Mouse (Mus musculus) spleen, adult 2 months (tissue): ENCODE results near the gene Psmb10. TPM values are rescaled to one million over a fixed set of nuclear protein-coding genes. Genes with fewer than 3 reads are reported as not detected.

Source experiments
- DNase-seq, 2 experiments: peaks; one replicate each; pipeline versions ENCODE4 v3.0.0 to v3.0.0-alpha.2; 2012 to 2021; ENCODE audit warnings: low spot score in 2 of 2, low read depth in 1 of 2
- H3K27ac ChIP-seq: fragments of 200-500 bp; 2 replicates; pipeline ENCODE4 v1.5.1; 2012; ENCODE audit warnings: low read length, inconsistent platforms; ENCODE audit not compliant: insufficient read depth
- H3K27me3 ChIP-seq: fragments of 200-500 bp; 2 replicates; pipeline ENCODE4 v1.6.1; 2012; ENCODE audit warnings: mild to moderate bottlenecking, moderate library complexity, low read length, inconsistent platforms; ENCODE audit not compliant: control insufficient read depth, insufficient read depth
- H3K36me3 ChIP-seq: fragments of 200-500 bp; 2 replicates; pipeline ENCODE4 v1.6.1; 2012; ENCODE audit warnings: mild to moderate bottlenecking, low read length, inconsistent platforms; ENCODE audit not compliant: control insufficient read depth, insufficient read depth
- H3K4me1 ChIP-seq: fragments of 200-500 bp; 2 replicates; pipeline ENCODE4 v1.6.1; 2011; ENCODE audit warnings: inconsistent platforms; ENCODE audit not compliant: control insufficient read depth, insufficient read depth, insufficient read length
- H3K4me3 ChIP-seq: fragments of 200-500 bp; 2 replicates; pipeline ENCODE4 v1.5.1; 2011; ENCODE audit warnings: mild to moderate bottlenecking, inconsistent platforms; ENCODE audit not compliant: insufficient read depth, insufficient read length; ENCODE audit errors: extremely low read depth
- CTCF ChIP-seq: fragments of 200-500 bp; IDR thresholded peaks from 2 replicates; pipeline ENCODE4 v1.5.1; 2011; ENCODE audit warnings: mild to moderate bottlenecking, inconsistent platforms; ENCODE audit not compliant: insufficient read depth, insufficient read length, insufficient replicate concordance; ENCODE audit errors: extremely low read depth
- POLR2A ChIP-seq: fragments of 200-500 bp; IDR thresholded peaks from 2 replicates; pipeline ENCODE4 v1.6.1; 2011; ENCODE audit warnings: low read depth, low read length, inconsistent platforms
- WGBS: fragments of 180-500 bp; shearing (Covaris S2); methylation state at CpG from one replicate; pipeline ENCODE4 v1.1.7; 2018; 5-methylcytosine and 5-hydroxymethylcytosine counted together
- polyA plus RNA-seq: library from polyadenylated mRNA; depleted of rRNA; stranded (reverse); fragments of >200 nt; gene quantifications from 2 replicates; pipeline ENCODE4 v1.2.3, GENCODE M21; 2012

Gene Psmb10
- polyA plus RNA-seq, 1 experiment: 228 TPM

DNA sequence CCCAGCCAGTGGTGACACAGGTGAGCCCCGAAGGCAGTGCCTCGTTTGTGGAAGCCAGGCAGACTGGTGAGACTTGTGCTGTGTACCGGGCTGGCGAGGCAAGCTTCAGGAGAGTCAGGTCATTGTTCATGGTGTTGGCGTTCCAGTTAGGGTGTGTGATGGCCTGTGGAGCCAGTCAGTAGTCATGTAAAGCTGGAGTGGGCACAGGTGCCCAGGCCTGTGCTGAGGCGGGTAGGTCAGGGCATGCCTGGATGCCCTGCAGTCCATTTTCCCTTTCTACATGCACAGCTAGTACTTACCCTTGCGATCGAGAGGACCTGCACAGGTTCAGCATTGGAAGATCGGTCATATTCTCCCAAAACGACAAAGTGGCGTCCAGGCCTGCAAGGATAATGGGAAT lies 5.7 kb downstream of the Psmb10 start:
- peaks cover 15% of the 10 kb centered on the region for H3K36me3 ChIP-seq
- WGBS: 94% methylated on average over 11 of the region's 11 CpGs
- H3K4me1 ChIP-seq: peaks cover 3% of the 10 kb centered on the region; the same call in 1 of the 2 replicates
- DNase-seq: no peak
- H3K27me3 ChIP-seq: no peaks in the 10 kb centered on the region
- TF ChIP-seq POLR2A (no peak), CTCF (no peak)
- H3K27ac ChIP-seq: no peak overlapping the region
- no peak overlapping the region for H3K4me3 ChIP-seq

DNA sequence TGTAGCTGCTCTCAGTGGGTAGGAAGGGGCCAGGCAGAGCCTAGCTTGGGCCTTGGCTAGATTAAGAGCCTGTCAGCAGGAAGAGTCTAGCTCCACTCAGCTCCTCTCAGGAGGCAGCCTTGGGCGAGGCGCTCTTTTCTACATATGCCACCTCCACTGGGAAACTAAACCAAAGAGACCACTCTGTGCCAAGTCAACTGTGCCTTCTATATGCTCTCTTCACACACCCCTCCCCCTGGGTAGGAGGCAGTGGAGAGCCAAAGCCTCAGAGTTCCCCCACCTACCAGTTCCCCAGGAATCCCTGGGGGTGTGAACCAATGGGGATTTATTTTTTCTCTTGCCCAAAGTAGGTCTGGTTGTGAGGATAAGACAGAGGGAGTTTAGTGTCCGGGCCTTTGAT lies 7.0 kb downstream of the Psmb10 start:
- DNase-seq: no peak
- Histone ChIP-seq H3K27me3 (no peaks in the 10 kb centered on the region), H3K4me1 (no peaks in the 10 kb centered on the region), H3K27ac (no peak overlapping the region), H3K4me3 (no peak overlapping the region), H3K36me3 (peaks cover 16% of the 10 kb centered on the region)
- 93% methylated on average over 3 of the region's 3 CpGs for WGBS
- no peak for TF ChIP-seq CTCF

DNA sequence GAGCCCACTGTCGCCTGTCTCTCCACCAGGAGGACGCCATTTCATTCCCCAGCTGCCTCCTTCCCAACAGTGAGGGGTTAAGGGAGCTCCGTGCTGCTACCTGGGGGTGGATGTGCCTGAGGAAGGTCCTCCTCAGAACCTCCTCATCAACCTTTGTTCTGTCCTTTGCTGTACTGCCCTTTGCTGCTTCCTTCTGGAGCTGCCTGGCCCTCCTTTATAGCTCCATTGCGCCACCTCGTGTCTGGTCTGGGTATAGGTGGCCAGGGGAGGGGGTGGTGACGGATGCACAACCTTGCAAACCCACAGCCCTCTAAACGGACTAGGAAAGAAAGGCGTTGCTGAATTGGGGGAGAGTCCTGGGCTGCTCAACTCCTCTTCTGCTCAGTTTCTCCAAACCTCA lies 7.6 kb downstream of the Psmb10 start:
- 35% methylated on average over 8 of the region's 8 CpGs for WGBS
- peaks cover 11% of the 10 kb centered on the region for H3K36me3 ChIP-seq
- no peaks in the 10 kb centered on the region for H3K27me3 ChIP-seq
- peak; percentile 53 to 82 for DNase-seq
- TF ChIP-seq CTCF (peak; percentile 86; the same call in 1 of the 2 replicates), POLR2A (no peak)
- H3K27ac ChIP-seq: no peak overlapping the region
- no peak overlapping the region for H3K4me3 ChIP-seq
- no peaks in the 10 kb centered on the region for H3K4me1 ChIP-seq

DNA sequence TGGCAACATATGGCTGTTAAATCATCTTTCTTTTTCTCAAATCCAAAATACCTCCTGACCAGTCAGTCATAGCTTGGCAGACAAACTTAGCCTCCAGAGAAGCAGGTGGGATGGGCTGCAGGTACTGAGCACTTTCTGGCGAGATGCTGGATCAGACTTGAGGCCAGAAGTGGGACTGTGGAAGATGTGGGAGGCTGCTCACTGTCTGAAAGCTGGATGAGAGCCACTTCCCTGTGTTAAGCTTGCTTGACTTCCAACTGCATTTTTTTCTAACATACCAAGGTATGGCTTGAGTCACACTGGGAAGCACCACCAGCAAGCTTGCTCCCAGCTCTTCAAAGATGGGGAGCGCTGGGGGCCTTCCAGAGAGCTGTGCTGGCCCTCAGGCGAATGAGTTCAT lies 13.1 kb downstream of the Psmb10 start:
- no peaks in the 10 kb centered on the region for H3K27me3 ChIP-seq
- H3K27ac ChIP-seq: no peak overlapping the region
- no peak for TF ChIP-seq CTCF
- no peak for TF ChIP-seq POLR2A
- H3K4me3 ChIP-seq: no peak overlapping the region
- peaks cover 4% of the 10 kb centered on the region for H3K36me3 ChIP-seq
- 93% methylated on average over 3 of the region's 3 CpGs for WGBS
- DNase-seq: no peak
- no peaks in the 10 kb centered on the region; the same call in 1 of the 2 replicates for H3K4me1 ChIP-seq

DNA sequence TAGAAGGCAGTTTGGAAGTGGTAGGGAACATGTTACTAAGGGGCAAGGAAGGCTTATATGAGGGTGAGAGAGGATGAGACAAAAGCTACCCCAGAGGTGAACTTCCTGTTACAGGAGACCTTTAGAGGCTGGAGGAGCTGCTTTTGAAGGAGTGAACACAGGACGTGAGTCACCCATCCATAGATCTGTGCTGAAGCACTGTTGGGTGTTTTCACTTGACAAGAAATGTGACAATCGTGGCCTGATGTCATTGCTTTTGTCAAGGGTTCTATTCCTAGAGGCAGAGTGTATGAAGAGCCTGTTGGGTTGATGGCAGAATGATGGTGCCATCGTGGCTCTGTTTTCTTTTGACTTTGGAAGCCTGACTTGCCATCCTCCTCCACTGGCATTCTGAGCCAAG lies 18.9 kb downstream of the Psmb10 start:
- Histone ChIP-seq H3K4me1 (no peaks in the 10 kb centered on the region; the same call in 1 of the 2 replicates), H3K27me3 (no peaks in the 10 kb centered on the region), H3K27ac (no peak overlapping the region), H3K36me3 (no peaks in the 10 kb centered on the region; the same call in 1 of the 2 replicates), H3K4me3 (no peak overlapping the region)
- WGBS: 73% methylated on average over 3 of the region's 3 CpGs
- TF ChIP-seq POLR2A (no peak), CTCF (no peak)
- no peak for DNase-seq

DNA sequence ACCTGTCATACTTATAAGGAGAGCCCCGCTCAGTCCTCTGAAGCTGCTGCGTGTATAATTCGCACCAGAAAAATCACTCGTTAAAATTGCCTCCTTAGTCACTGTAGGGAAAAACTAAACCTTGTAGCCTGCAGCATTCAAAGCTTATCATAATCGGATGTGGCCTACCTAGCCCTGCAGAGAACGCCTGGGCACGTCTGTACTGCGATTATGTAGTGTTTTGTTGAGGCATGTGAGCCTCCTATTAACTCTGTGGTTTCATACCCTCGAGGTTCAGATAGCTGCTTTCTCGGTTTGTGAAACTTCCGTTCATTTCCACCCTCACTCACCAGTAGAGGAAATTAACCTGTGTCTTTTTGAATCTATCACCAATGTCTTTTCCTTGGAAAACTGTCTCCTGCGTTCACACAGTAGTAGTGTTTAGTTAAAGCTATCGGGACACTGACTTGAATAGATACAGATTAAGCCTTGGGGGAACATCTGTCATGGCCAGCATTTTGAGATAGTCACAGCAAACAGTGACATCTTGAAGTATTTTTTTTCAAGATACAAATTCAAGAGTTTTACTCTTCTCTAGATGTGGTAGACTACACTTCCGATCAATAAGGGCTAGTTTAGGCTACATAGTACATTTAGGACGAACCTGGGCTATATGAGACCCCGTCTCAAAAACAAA lies 37.2 kb downstream of the Psmb10 start:
- 23% methylated on average over 16 of the region's 16 CpGs for WGBS
- no peaks in the 10 kb centered on the region for H3K4me1 ChIP-seq
- no peaks in the 10 kb centered on the region for H3K27me3 ChIP-seq
- no peaks in the 10 kb centered on the region for H3K36me3 ChIP-seq
- no peak for TF ChIP-seq POLR2A
- no peak for TF ChIP-seq CTCF
- DNase-seq: peak in 1 of 2 experiments; percentile 28
- H3K4me3 ChIP-seq: peak overlapping the region; percentile 91
- H3K27ac ChIP-seq: peak overlapping the region; percentile 84

DNA sequence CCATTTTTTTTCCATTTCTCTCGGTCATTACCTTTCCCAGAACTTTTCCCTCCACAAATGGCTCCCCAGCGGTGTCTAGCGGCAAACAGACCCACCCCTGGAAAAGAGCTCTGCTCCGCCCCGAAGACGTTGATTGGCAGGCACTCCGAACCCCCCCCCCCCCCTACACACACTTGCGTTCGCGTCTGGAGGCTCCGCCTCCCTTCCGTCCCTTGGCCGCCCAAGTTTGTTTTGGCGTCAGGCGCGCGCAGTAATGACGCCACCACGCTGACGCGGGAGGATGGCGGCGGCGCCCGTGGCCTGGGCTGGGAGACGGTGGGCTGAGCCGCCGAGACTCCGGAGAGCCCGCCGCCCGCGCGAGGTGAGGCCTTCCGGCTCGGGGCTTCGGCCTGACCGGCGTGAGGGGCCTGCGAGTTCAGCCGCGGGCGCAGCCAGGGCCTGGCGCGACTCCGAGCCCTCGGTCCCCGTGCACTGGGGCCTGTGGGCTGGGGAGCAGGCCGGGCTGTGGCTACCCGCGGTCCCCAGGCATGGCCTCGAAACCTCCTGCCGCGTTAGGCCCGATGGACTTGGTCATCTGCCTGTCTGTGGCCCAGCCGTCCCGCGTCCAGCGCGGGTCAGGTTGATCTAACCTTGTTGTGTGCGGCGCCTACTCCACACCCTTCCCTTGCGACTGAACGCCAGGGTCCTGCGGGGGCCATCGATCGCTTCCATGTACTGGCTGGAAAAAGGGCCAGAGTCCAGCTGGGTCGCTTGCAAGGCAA lies 37.9 kb downstream of the Psmb10 start, which contains the start of gene Pskh1:
Gene Pskh1 (plus strand): TSS at position 262 of the 761 bp plus-strand sequence.
- peak; percentile 87 for DNase-seq
- no peaks in the 10 kb centered on the region for H3K4me1 ChIP-seq
- peak within 1 kb of the TSS; percentile 91 for H3K4me3 ChIP-seq
- H3K27me3 ChIP-seq: no peaks in the 10 kb centered on the region
- TF ChIP-seq POLR2A (peak; percentile 26; the same call in 1 of the 2 replicates), CTCF (no peak)
- H3K27ac ChIP-seq: peak within 1 kb of the TSS; percentile 84
- H3K36me3 ChIP-seq: no peaks in the 10 kb centered on the region
- under 1% methylated on average over 68 of the region's 68 CpGs for WGBS
